Mouse (Mus musculus) olfactory bulb, adult 2 months (tissue): ENCODE data around the gene Itih3.

Experiments
- CTCF ChIP-seq: fragments of 200-500 bp; IDR thresholded peaks from 2 replicates; pipeline ENCODE4 v1.5.1; 2012; ENCODE audit warnings: low read depth, mild to moderate bottlenecking, low read length, moderate library complexity; ENCODE audit not compliant: insufficient read depth
- POLR2A ChIP-seq: fragments of 200-500 bp; IDR thresholded peaks from 2 replicates; pipeline ENCODE4 v1.6.1; 2012; ENCODE audit warnings: mild to moderate bottlenecking, low read depth, low read length, moderate library complexity; ENCODE audit not compliant: insufficient read depth

- TF ChIP-seq CTCF (no peak), POLR2A (no peak)
These were observed 48.3 kb downstream of the Itih3 start for GRCm38 (mm10) chr14:30875130-30875865.
